8 mouse cellular contexts compared by ENCODE assay signal in the genomic region with DNA sequence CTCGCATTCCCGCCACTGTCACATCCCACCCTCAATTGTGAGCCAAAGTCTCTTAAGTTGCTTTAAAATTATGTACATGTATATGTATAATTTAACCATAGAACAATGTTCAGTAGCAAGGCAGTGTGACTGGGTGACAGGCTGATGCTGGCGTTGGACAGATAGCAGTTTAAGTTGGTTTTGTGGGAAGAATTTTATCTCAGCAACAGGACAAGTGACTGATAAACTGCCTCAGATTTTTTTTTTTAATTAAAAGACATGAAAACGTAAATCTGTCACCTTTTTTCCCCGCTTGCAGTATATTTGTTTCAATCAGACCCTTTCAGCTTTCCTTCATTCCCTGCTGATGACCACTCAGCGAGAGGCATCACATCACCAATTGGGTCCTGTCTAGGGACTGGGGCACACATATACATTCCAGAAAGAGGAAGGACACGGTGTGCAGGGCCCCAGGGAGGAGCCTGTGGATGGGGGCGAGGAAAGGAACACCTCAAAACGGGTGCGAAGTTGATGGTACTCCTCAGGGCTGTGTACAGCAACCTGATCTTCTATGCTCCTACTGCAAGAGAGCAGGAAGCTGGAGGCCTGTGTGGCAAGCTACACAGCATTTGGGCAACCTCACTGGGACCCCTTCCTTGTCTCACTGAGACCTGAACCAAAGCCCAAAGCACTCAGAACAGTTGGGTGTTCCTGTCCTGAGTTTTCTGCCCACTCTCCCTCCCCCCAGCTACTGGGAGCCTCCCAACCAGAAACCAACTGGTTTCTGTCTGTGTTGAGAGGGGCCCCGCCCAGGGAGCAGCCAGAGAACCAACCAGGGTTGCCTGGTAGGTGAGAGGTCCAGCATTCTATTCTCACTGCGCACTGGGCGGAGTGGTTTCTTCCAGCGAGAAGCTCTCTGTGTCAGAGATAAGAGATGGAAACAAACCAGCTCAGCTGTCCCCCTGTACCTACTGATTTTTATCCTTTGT. TPM values are rescaled to one million over a fixed set of nuclear protein-coding genes. Genes with fewer than 3 reads are reported as not detected.
DNase-seq lines count a peak whose midpoint lies in the region; ATAC-seq and TF ChIP-seq lines count a peak whose summit lies in the region.

No protein-coding gene starts in this region.

- no peak for DNase-seq in forebrain, postnatal 0 days
- no peak for DNase-seq in forebrain, embryonic 11.5 days (ENCODE audit: low spot score)
- DNase-seq in R1 (ENCODE audit: low read depth, low spot score) = peak; percentile 34
- DNase-seq in midbrain, embryonic 11.5 days (ENCODE audit: low spot score, missing footprints) = no peak
- no peak for DNase-seq in midbrain, postnatal 0 days (ENCODE audit: low spot score)
- no peak for DNase-seq in thymus, adult 2 months

- no peak for TF ChIP-seq CTCF in forebrain, postnatal 0 days (IDR thresholded peaks at IDR 0.05; ENCODE audit: low read depth)
- TF ChIP-seq CTCF in midbrain, postnatal 0 days (IDR thresholded peaks at IDR 0.05) = no peak
- TF ChIP-seq CTCF in thymus, adult 2 months (IDR thresholded peaks at IDR 0.05; ENCODE audit: borderline replicate concordance, control insufficient read depth, extremely low read depth, insufficient read depth, low read length, poor library complexity) = no peak

- 74% methylated on average over 14 of the region's 14 CpGs for WGBS in forebrain, postnatal 0 days
- whole genome bisulfite sequencing in forebrain, embryonic 11.5 days = 79% methylated on average over 14 of the region's 14 CpGs
- 58% methylated on average over 14 of the region's 14 CpGs for WGBS in intestine, embryonic 15.5 days
- 76% methylated on average over 14 of the region's 14 CpGs for WGBS in midbrain, embryonic 11.5 days
- WGBS in midbrain, postnatal 0 days = 80% methylated on average over 14 of the region's 14 CpGs
- WGBS in thymus, adult 2 months = 73% methylated on average over 14 of the region's 14 CpGs

- no peak overlapping the region for H3K4me2 ChIP-seq in forebrain, postnatal 0 days (ENCODE audit: low read depth)
- H3K4me2 ChIP-seq in forebrain, embryonic 11.5 days (ENCODE audit: low read depth, low read length, severe bottlenecking) = no peak overlapping the region
- H3K4me2 ChIP-seq in intestine, embryonic 15.5 days (replicated peaks) = no peak overlapping the region
- no peak overlapping the region for H3K4me2 ChIP-seq in midbrain, embryonic 11.5 days
- H3K4me2 ChIP-seq in midbrain, postnatal 0 days (ENCODE audit: low read depth, low read length, poor library complexity, severe bottlenecking) = no peak overlapping the region

- no peak overlapping the region for H3K9ac ChIP-seq in forebrain, postnatal 0 days
- no peak overlapping the region for H3K9ac ChIP-seq in forebrain, embryonic 11.5 days (ENCODE audit: low read length)
- no peak overlapping the region for H3K9ac ChIP-seq in intestine, embryonic 15.5 days
- no peak overlapping the region for H3K9ac ChIP-seq in midbrain, embryonic 11.5 days (ENCODE audit: low read length)
- no peak overlapping the region for H3K9ac ChIP-seq in midbrain, postnatal 0 days (replicated peaks; ENCODE audit: low read length, poor library complexity, severe bottlenecking)

- ATAC-seq in forebrain, postnatal 0 days = no peak
- ATAC-seq in forebrain, embryonic 11.5 days (replicated peaks; ENCODE audit: low FRiP score) = no peak
- peak; percentile 73 for ATAC-seq in intestine, embryonic 15.5 days
- ATAC-seq in megakaryocyte, adult 5-6 weeks (ENCODE audit: poor library complexity, severe bottlenecking) = peak; percentile 52
- ATAC-seq in midbrain, embryonic 11.5 days (ENCODE audit: low FRiP score) = no peak
- no peak for ATAC-seq in midbrain, postnatal 0 days (ENCODE audit: low FRiP score)

- H3K27me3 ChIP-seq in forebrain, postnatal 0 days (ENCODE audit: insufficient read depth, low read length) = no peaks in the 10 kb centered on the region
- H3K27me3 ChIP-seq in forebrain, embryonic 11.5 days (ENCODE audit: control insufficient read depth, insufficient read depth, low read length) = no peaks in the 10 kb centered on the region
- no peaks in the 10 kb centered on the region for H3K27me3 ChIP-seq in intestine, embryonic 15.5 days (replicated peaks)
- no peaks in the 10 kb centered on the region for H3K27me3 ChIP-seq in midbrain, embryonic 11.5 days (ENCODE audit: control insufficient read depth, insufficient read depth, low read length)
- H3K27me3 ChIP-seq in midbrain, postnatal 0 days (ENCODE audit: insufficient read depth, low read length) = no peaks in the 10 kb centered on the region
- no peaks in the 10 kb centered on the region for H3K27me3 ChIP-seq in thymus, adult 2 months (ENCODE audit: control insufficient read depth, insufficient read depth, low read length)

- no peak for TF ChIP-seq POLR2A in thymus, adult 2 months (IDR thresholded peaks at IDR 0.05; ENCODE audit: control insufficient read depth, extremely low read depth, insufficient read depth, low read length, poor library complexity)

- peak overlapping the region; percentile 62 for H3K27ac ChIP-seq in forebrain, postnatal 0 days (ENCODE audit: low read depth, low read length)
- H3K27ac ChIP-seq in forebrain, embryonic 11.5 days (ENCODE audit: low read depth, low read length) = no peak overlapping the region
- H3K27ac ChIP-seq in intestine, embryonic 15.5 days = no peak overlapping the region
- no peak overlapping the region for H3K27ac ChIP-seq in midbrain, embryonic 11.5 days (ENCODE audit: low read depth, low read length)
- H3K27ac ChIP-seq in midbrain, postnatal 0 days (ENCODE audit: low read depth, low read length) = no peak overlapping the region
- no peak overlapping the region for H3K27ac ChIP-seq in thymus, adult 2 months (ENCODE audit: control insufficient read depth, insufficient read depth, low read length)

- no peaks in the 10 kb centered on the region for H3K36me3 ChIP-seq in forebrain, postnatal 0 days (ENCODE audit: insufficient read depth)
- H3K36me3 ChIP-seq in forebrain, embryonic 11.5 days (ENCODE audit: control insufficient read depth, insufficient read depth, low read length) = no peaks in the 10 kb centered on the region
- H3K36me3 ChIP-seq in intestine, embryonic 15.5 days = no peaks in the 10 kb centered on the region
- H3K36me3 ChIP-seq in midbrain, embryonic 11.5 days (ENCODE audit: control insufficient read depth, insufficient read depth, low read length) = no peaks in the 10 kb centered on the region
- H3K36me3 ChIP-seq in midbrain, postnatal 0 days (ENCODE audit: insufficient read depth, low read length) = no peaks in the 10 kb centered on the region
- H3K36me3 ChIP-seq in thymus, adult 2 months (ENCODE audit: control insufficient read depth, insufficient read depth, low read length) = no peaks in the 10 kb centered on the region

- H3K4me1 ChIP-seq in forebrain, postnatal 0 days (ENCODE audit: insufficient read depth) = peaks cover 2% of the 10 kb centered on the region; the same call in 1 of the 2 replicates
- H3K4me1 ChIP-seq in forebrain, embryonic 11.5 days (replicated peaks; ENCODE audit: control insufficient read depth, insufficient read depth, low read length) = no peaks in the 10 kb centered on the region
- 0 out of 2 replicates have a peak, but pooled peaks cover 3% of the 10 kb centered on the region for H3K4me1 ChIP-seq in intestine, embryonic 15.5 days (replicated peaks)
- no peaks in the 10 kb centered on the region for H3K4me1 ChIP-seq in midbrain, embryonic 11.5 days (ENCODE audit: control insufficient read depth, insufficient read depth, low read length)
- H3K4me1 ChIP-seq in midbrain, postnatal 0 days (ENCODE audit: insufficient read depth, low read length) = no peaks in the 10 kb centered on the region
- H3K4me1 ChIP-seq in thymus, adult 2 months (replicated peaks; ENCODE audit: control insufficient read depth, insufficient read depth, low read length) = no peaks in the 10 kb centered on the region

- H3K9me3 ChIP-seq in forebrain, postnatal 0 days (ENCODE audit: low read length) = no peaks in the 10 kb centered on the region
- H3K9me3 ChIP-seq in forebrain, embryonic 11.5 days (ENCODE audit: control insufficient read depth, low read length) = no peaks in the 10 kb centered on the region
- H3K9me3 ChIP-seq in intestine, embryonic 15.5 days = no peaks in the 10 kb centered on the region
- no peaks in the 10 kb centered on the region for H3K9me3 ChIP-seq in midbrain, embryonic 11.5 days (ENCODE audit: control insufficient read depth, low read length)
- H3K9me3 ChIP-seq in midbrain, postnatal 0 days (ENCODE audit: low read length) = no peaks in the 10 kb centered on the region

- H3K4me3 ChIP-seq in forebrain, postnatal 0 days (ENCODE audit: low read depth, low read length) = no peak overlapping the region
- no peak overlapping the region for H3K4me3 ChIP-seq in forebrain, embryonic 11.5 days (ENCODE audit: low read depth, low read length)
- no peak overlapping the region for H3K4me3 ChIP-seq in intestine, embryonic 15.5 days (replicated peaks)
- H3K4me3 ChIP-seq in midbrain, embryonic 11.5 days (ENCODE audit: low read depth, low read length) = no peak overlapping the region
- no peak overlapping the region for H3K4me3 ChIP-seq in midbrain, postnatal 0 days (ENCODE audit: low read depth, low read length)
- H3K4me3 ChIP-seq in thymus, adult 2 months (ENCODE audit: control insufficient read depth, insufficient read depth, low read length) = no peak overlapping the region

RNA-seq across cellular contexts. Expression of a gene that starts 15.1 kb away (rescaled TPM):
- 24.7 and 35.3 TPM in 2 replicates for total RNA-seq in forebrain, postnatal 0 days (2014; rRNA removed)
- 26.3 and 32.0 TPM in 2 replicates for polyA plus RNA-seq in forebrain, postnatal 0 days (2015; fragmentation: Nextera tagmentation; extraction: Ambion mirVana)
- 34.0 and 44.6 TPM in 2 replicates for polyA plus RNA-seq in forebrain, embryonic 11.5 days (2014; fragmentation: Nextera tagmentation; extraction: Ambion mirVana)
- 33.1 and 36.5 TPM in 2 replicates for polyA plus RNA-seq in intestine, embryonic 15.5 days (2015; fragmentation: Nextera tagmentation; extraction: Ambion mirVana)
- total RNA-seq in megakaryocyte, adult 5-6 weeks (2015) = 33.1 and 40.9 TPM in 2 replicates
- 17.1 and 32.8 TPM in 2 replicates for total RNA-seq in megakaryocyte, adult 5-6 weeks (2017)
- polyA plus RNA-seq in midbrain, embryonic 11.5 days (2014; fragmentation: Nextera tagmentation; extraction: Ambion mirVana) = 39.4 and 46.3 TPM in 2 replicates
- 27.2 and 33.0 TPM in 2 replicates for total RNA-seq in midbrain, postnatal 0 days (2014; rRNA removed)
- 29.9 and 36.5 TPM in 2 replicates for polyA plus RNA-seq in midbrain, postnatal 0 days (2015; fragmentation: Nextera tagmentation; extraction: Ambion mirVana)
- polyA plus RNA-seq in thymus, adult 2 months (2012; rRNA removed) = 30.9 and 41.3 TPM in 2 replicates

RNA-seq across cellular contexts. Expression of a gene that starts 42.1 kb away (rescaled TPM):
- 33.9 and 34.9 TPM in 2 replicates for total RNA-seq in forebrain, postnatal 0 days (2014; rRNA removed)
- polyA plus RNA-seq in forebrain, postnatal 0 days (2015; fragmentation: Nextera tagmentation; extraction: Ambion mirVana) = 25.4 and 28.2 TPM in 2 replicates
- polyA plus RNA-seq in forebrain, embryonic 11.5 days (2014; fragmentation: Nextera tagmentation; extraction: Ambion mirVana) = 19.3 and 19.7 TPM in 2 replicates
- polyA plus RNA-seq in intestine, embryonic 15.5 days (2015; fragmentation: Nextera tagmentation; extraction: Ambion mirVana) = 19.0 and 19.5 TPM in 2 replicates
- total RNA-seq in megakaryocyte, adult 5-6 weeks (2015) = 83.7 and 84.1 TPM in 2 replicates
- total RNA-seq in megakaryocyte, adult 5-6 weeks (2017) = 87.0 and 93.8 TPM in 2 replicates
- 19.9 and 20.0 TPM in 2 replicates for polyA plus RNA-seq in midbrain, embryonic 11.5 days (2014; fragmentation: Nextera tagmentation; extraction: Ambion mirVana)
- total RNA-seq in midbrain, postnatal 0 days (2014; rRNA removed) = 32.7 and 52.2 TPM in 2 replicates
- 24.3 and 25.0 TPM in 2 replicates for polyA plus RNA-seq in midbrain, postnatal 0 days (2015; fragmentation: Nextera tagmentation; extraction: Ambion mirVana)
- polyA plus RNA-seq in thymus, adult 2 months (2012; rRNA removed) = 10.2 and 12.4 TPM in 2 replicates

Comparison
In these comparisons a context has a peak if more than half of its experiments do, and no peak if none do; other contexts are left out.
1. ATAC-seq: peak in intestine, embryonic 15.5 days (single experiment) and megakaryocyte, adult 5-6 weeks (single experiment); none in forebrain, postnatal 0 days (single experiment), forebrain, embryonic 11.5 days (single experiment), midbrain, embryonic 11.5 days (single experiment) and midbrain, postnatal 0 days (single experiment).